Mouse (Mus musculus) embryonic facial prominence, embryonic 12.5 days (tissue): ENCODE measurements at regions not wholly inside any gene's neighbourhood (a gene's known extent, or its start where the extent isn't known, plus 50 kb on each side); places are given as distances from the start of the nearest gene placed in this dataset.
A peak's percentile ranks its signal among the peaks of the same experiment; 100 is the strongest.

Source experiments
- ATAC-seq: fragments of 200-750 bp; cut with Nextera tagmentation; 2 replicates; pipeline ENCODE4 v1.8.0; 2017; ENCODE audit not compliant: insufficient number of reproducible peaks, insufficient read depth, low FRiP score, low TSS enrichment
- H3K27ac ChIP-seq: fragments of 300-500 bp; sonication (generic); 2 replicates; pipeline ENCODE4 v1.5.1; 2016; ENCODE audit warnings: mild to moderate bottlenecking
- H3K27me3 ChIP-seq: fragments of 300-500 bp; sonication (generic); 2 replicates; pipeline ENCODE4 v1.6.1; 2016; ENCODE audit warnings: mild to moderate bottlenecking, moderate library complexity
- H3K36me3 ChIP-seq: fragments of 300-500 bp; sonication (generic); 2 replicates; pipeline ENCODE4 v1.6.1; 2016; ENCODE audit warnings: mild to moderate bottlenecking
- H3K4me1 ChIP-seq: fragments of 300-500 bp; sonication (generic); 2 replicates; pipeline ENCODE4 v1.6.1; 2016
- H3K4me2 ChIP-seq: fragments of 300-500 bp; sonication (generic); replicated peaks from 2 replicates; pipeline ENCODE4 v1.6.1; 2016; ENCODE audit warnings: mild to moderate bottlenecking, moderate library complexity
- H3K4me3 ChIP-seq: fragments of 300-500 bp; sonication (generic); 2 replicates; pipeline ENCODE4 v1.5.1; 2016; ENCODE audit warnings: mild to moderate bottlenecking
- H3K9ac ChIP-seq: fragments of 300-500 bp; sonication (generic); 2 replicates; pipeline ENCODE4 v1.6.1; 2016; ENCODE audit warnings: mild to moderate bottlenecking, moderate library complexity
- H3K9me3 ChIP-seq: fragments of 300-500 bp; sonication (generic); 2 replicates; pipeline ENCODE4 v1.6.1; 2016; ENCODE audit warnings: mild to moderate bottlenecking, moderate library complexity
- WGBS: fragments of 180-500 bp; shearing (Covaris S2); methylation state at CpG from one replicate; pipeline ENCODE4 v1.1.7; 2016; 5-methylcytosine and 5-hydroxymethylcytosine counted together

GRCm38 (mm10) chr10:9055274-9055673 is 169.4 kb upstream of the Sash1 start:
- Histone ChIP-seq H3K4me2 (no peak overlapping the region), H3K4me1 (no peaks in the 10 kb centered on the region), H3K27ac (no peak overlapping the region), H3K4me3 (no peak overlapping the region), H3K9ac (no peak overlapping the region), H3K27me3 (no peaks in the 10 kb centered on the region), H3K9me3 (no peaks in the 10 kb centered on the region), H3K36me3 (no peaks in the 10 kb centered on the region)
- no peak for ATAC-seq
- WGBS: 65% methylated on average over 3 of the region's 3 CpGs

- Histone ChIP-seq H3K27ac (no peak overlapping the region), H3K9me3 (no peaks in the 10 kb centered on the region), H3K9ac (no peak overlapping the region), H3K27me3 (no peaks in the 10 kb centered on the region), H3K4me3 (no peak overlapping the region), H3K4me2 (no peak overlapping the region), H3K4me1 (no peaks in the 10 kb centered on the region), H3K36me3 (no peaks in the 10 kb centered on the region)
- no peak for ATAC-seq
- 47% methylated on average over 4 of the region's 4 CpGs for WGBS
These were observed 167.5 kb upstream of the Sash1 start for GRCm38 (mm10) chr10:9053371-9053770.

- Histone ChIP-seq H3K27ac (no peak overlapping the region), H3K4me1 (no peaks in the 10 kb centered on the region), H3K36me3 (no peaks in the 10 kb centered on the region), H3K9ac (no peak overlapping the region), H3K9me3 (no peaks in the 10 kb centered on the region), H3K4me2 (no peak overlapping the region), H3K27me3 (no peaks in the 10 kb centered on the region), H3K4me3 (no peak overlapping the region)
- whole genome bisulfite sequencing: 89% methylated on average over 4 of the region's 4 CpGs
- no peak for ATAC-seq
These were observed 161.5 kb upstream of the Sash1 start for GRCm38 (mm10) chr10:9047341-9047740.

GRCm38 (mm10) chr10:9044746-9045370 is 159.0 kb upstream of the Sash1 start:
- H3K9ac ChIP-seq: no peak overlapping the region
- 88% methylated on average over 9 of the region's 9 CpGs for WGBS
- no peaks in the 10 kb centered on the region for H3K4me1 ChIP-seq
- no peaks in the 10 kb centered on the region for H3K27me3 ChIP-seq
- no peak overlapping the region for H3K4me3 ChIP-seq
- no peaks in the 10 kb centered on the region for H3K9me3 ChIP-seq
- H3K27ac ChIP-seq: no peak overlapping the region
- H3K36me3 ChIP-seq: no peaks in the 10 kb centered on the region
- no peak for ATAC-seq
- H3K4me2 ChIP-seq: no peak overlapping the region

DNA sequence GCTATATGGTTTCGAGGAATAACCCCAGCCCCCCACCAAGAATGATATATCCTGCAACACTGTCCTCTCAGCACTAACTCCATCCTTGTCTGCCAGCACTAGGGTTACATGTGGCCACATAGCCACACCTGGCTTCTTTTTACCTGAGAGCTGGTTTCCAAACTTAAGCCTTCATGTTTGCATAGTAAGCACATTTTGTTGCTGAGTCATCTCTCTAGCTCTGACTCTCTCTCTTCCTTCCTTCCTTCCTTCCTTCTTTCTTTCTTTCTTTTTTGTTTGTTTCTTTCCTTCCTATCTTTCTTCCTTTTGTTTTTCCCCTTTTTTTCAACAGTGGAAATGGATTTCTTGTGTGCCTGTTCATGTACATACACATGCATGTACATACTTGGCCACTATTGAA is 157.6 kb upstream of the Sash1 start:
- no peaks in the 10 kb centered on the region for H3K4me1 ChIP-seq
- no peak for ATAC-seq
- H3K9ac ChIP-seq: no peak overlapping the region
- WGBS: 83% methylated on average over 1 of the region's 1 CpGs
- no peak overlapping the region for H3K4me2 ChIP-seq
- H3K27me3 ChIP-seq: no peaks in the 10 kb centered on the region
- no peak overlapping the region for H3K27ac ChIP-seq
- no peak overlapping the region for H3K4me3 ChIP-seq
- no peaks in the 10 kb centered on the region for H3K36me3 ChIP-seq
- H3K9me3 ChIP-seq: no peaks in the 10 kb centered on the region

DNA sequence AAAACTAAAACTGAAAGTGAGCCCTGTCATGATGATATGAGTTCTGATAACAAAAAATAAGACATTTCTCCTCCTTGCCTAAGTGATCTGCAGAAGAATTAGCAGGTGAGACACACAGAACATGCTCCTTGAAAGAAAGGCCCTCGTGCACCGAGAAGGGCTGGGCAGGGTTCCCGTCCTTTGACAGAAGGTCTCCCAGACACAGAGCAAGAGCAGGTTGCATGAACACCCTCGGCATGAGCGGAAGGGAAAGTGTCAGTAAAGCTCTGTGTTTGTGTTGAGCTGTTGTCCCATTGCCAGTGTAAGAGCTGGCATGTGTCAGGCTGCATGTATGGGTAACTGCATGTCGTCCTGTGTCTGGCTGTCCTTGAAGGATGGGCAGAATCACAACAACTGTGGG is 144.6 kb upstream of the Sash1 start:
- Histone ChIP-seq H3K9me3 (no peaks in the 10 kb centered on the region), H3K9ac (no peak overlapping the region), H3K4me1 (no peaks in the 10 kb centered on the region), H3K27ac (no peak overlapping the region), H3K36me3 (no peaks in the 10 kb centered on the region), H3K4me2 (no peak overlapping the region), H3K27me3 (no peaks in the 10 kb centered on the region), H3K4me3 (no peak overlapping the region)
- WGBS: 84% methylated on average over 6 of the region's 6 CpGs
- no peak for ATAC-seq

- H3K9ac ChIP-seq: no peak overlapping the region
- H3K4me2 ChIP-seq: no peak overlapping the region
- no peak overlapping the region for H3K27ac ChIP-seq
- no peaks in the 10 kb centered on the region for H3K9me3 ChIP-seq
- H3K27me3 ChIP-seq: no peaks in the 10 kb centered on the region
- H3K36me3 ChIP-seq: no peaks in the 10 kb centered on the region
- WGBS: 74% methylated on average over 6 of the region's 6 CpGs
- H3K4me3 ChIP-seq: no peak overlapping the region
- no peak for ATAC-seq
- no peaks in the 10 kb centered on the region for H3K4me1 ChIP-seq
These were observed 143.6 kb upstream of the Sash1 start for GRCm38 (mm10) chr10:9029506-9029905.

- H3K36me3 ChIP-seq: no peaks in the 10 kb centered on the region
- no peaks in the 10 kb centered on the region for H3K4me1 ChIP-seq
- WGBS: 83% methylated on average over 12 of the region's 12 CpGs
These were observed 141.4 kb upstream of the Sash1 start for GRCm38 (mm10) chr10:9027070-9027807.

GRCm38 (mm10) chr10:9014810-9015505 is 129.1 kb upstream of the Sash1 start:
- WGBS: 80% methylated on average over 11 of the region's 11 CpGs
- H3K36me3 ChIP-seq: no peaks in the 10 kb centered on the region
- no peak overlapping the region for H3K4me2 ChIP-seq
- no peak overlapping the region for H3K4me3 ChIP-seq
- no peak for ATAC-seq
- H3K9me3 ChIP-seq: no peaks in the 10 kb centered on the region
- H3K9ac ChIP-seq: no peak overlapping the region
- H3K27ac ChIP-seq: no peak overlapping the region
- no peaks in the 10 kb centered on the region for H3K4me1 ChIP-seq
- H3K27me3 ChIP-seq: no peaks in the 10 kb centered on the region

More at GRCm38 (mm10) chr10:9027070-9027807, 141.4 kb upstream of the Sash1 start:
- Histone ChIP-seq H3K27me3 (no peaks in the 10 kb centered on the region), H3K27ac (no peak overlapping the region), H3K4me2 (no peak overlapping the region), H3K4me3 (no peak overlapping the region), H3K9ac (no peak overlapping the region), H3K9me3 (no peaks in the 10 kb centered on the region)
- ATAC-seq: no peak

- H3K4me3 ChIP-seq: no peak overlapping the region
- no peaks in the 10 kb centered on the region for H3K4me1 ChIP-seq
- no peaks in the 10 kb centered on the region for H3K27me3 ChIP-seq
- no peak for ATAC-seq
- 65% methylated on average over 3 of the region's 3 CpGs for WGBS
- no peaks in the 10 kb centered on the region for H3K9me3 ChIP-seq
- H3K36me3 ChIP-seq: no peaks in the 10 kb centered on the region
- no peak overlapping the region for H3K9ac ChIP-seq
- H3K27ac ChIP-seq: no peak overlapping the region
- H3K4me2 ChIP-seq: no peak overlapping the region
These were observed 127.7 kb upstream of the Sash1 start for GRCm38 (mm10) chr10:9013549-9013925.

DNA sequence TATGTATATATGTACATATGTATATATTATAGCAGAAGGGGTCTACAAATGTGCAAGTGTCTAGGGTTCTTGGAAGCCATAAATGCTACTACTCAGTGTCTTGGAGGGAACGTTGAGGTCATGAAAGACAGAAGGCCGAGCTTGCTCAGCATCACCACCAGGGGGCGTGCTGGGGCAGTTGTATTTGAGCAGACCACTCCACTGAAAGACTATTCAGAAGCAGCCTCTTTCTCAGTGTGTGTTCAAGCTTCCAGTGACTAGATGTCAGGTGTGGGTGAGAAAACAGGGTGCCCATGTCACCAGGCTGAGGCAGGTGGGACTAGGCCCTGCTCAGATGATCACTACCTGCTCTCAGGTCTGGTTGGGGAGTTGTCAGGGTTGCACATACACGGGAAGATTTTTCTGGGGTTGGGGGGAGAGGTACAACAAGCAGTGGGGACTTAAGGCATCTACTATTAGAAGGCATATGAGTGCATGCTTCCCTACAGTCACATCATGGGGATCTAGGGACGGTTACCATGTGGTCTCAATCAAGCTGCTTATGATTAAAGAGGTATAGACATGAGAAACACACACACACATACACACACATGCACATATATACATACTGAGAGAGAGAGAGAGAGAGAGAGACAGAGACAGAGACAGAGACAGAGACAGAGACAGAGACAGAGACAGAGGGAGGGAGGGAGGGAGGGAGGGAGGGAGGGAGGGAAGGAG is 127.1 kb upstream of the Sash1 start:
- ATAC-seq: 0 out of 2 replicates have a peak, but pooled peaks have one; percentile 52
- no peak overlapping the region for H3K4me3 ChIP-seq
- H3K9me3 ChIP-seq: no peaks in the 10 kb centered on the region
- no peaks in the 10 kb centered on the region for H3K27me3 ChIP-seq
- H3K9ac ChIP-seq: no peak overlapping the region
- H3K36me3 ChIP-seq: no peaks in the 10 kb centered on the region
- H3K4me1 ChIP-seq: no peaks in the 10 kb centered on the region
- H3K4me2 ChIP-seq: no peak overlapping the region
- WGBS: 33% methylated on average over 5 of the region's 5 CpGs
- no peak overlapping the region for H3K27ac ChIP-seq
